Mouse (Mus musculus): ENCODE data around the gene Cul5.
A peak's percentile ranks its signal among the peaks of the same experiment; 100 is the strongest.

Gene Cul5

GRCm38 (mm10) chr9:53607192-53607591 lies 62.6 kb downstream of the Cul5 start:
- no peak for DNase-seq (ENCODE audit: low spot score)

GRCm38 (mm10) chr9:53604954-53605353 lies 64.9 kb downstream of the Cul5 start:
- no peak for DNase-seq (ENCODE audit: low spot score)

DNA sequence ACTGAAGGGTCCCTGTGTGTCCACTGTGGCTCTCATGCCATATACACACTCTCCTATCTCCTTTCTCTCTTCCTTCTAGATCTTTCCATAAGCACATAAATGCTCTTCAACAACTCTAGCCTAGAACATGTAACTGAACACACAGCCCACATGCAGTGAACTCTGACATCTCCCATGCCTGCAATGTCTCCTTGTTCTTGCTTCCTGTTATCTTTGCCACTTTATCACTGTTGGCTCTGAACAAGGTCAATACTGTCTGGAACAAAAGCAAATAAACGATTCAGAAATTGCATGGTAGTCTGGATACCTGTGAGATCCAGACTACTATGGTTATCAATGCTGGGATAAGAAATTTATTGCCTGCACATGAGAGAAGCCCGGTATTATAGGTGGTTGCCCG lies 66.0 kb downstream of the Cul5 start:
- DNase-seq (ENCODE audit: low spot score) = no peak

- DNase-seq (ENCODE audit: low spot score) = no peak
Measured at GRCm38 (mm10) chr9:53603384-53603783, 66.4 kb downstream of the Cul5 start.

DNA sequence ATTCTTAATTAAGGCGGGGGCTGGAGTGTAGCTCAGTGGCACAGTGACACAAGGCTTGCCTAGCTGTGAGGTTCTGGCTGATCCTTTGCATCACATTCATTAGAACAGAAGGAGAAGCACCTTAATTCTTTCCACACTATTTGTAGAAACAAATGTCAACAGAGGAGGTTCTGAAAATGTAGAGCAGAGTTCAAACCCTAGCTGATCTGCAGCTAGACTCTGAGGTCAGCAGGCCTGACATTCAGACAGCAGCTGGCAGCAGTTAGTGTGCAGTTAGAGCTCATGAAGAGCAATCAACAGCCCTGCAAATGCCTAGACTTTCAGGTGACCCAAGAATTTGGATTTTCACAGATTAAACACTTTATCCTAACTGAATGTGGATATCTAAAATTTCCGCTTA lies 68.3 kb downstream of the Cul5 start:
- no peak for DNase-seq (ENCODE audit: low spot score)

- no peak for DNase-seq (ENCODE audit: low spot score)
Measured at GRCm38 (mm10) chr9:53598631-53599030, 71.2 kb downstream of the Cul5 start.

- no peak for DNase-seq (ENCODE audit: low spot score)
Measured at GRCm38 (mm10) chr9:53596971-53597600, 72.7 kb downstream of the Cul5 start.

GRCm38 (mm10) chr9:53594764-53595163 lies 75.0 kb downstream of the Cul5 start:
- peak; percentile 84 for DNase-seq (ENCODE audit: low spot score)

- no peak for DNase-seq (ENCODE audit: low spot score)
Measured at GRCm38 (mm10) chr9:53581870-53582269, 87.9 kb downstream of the Cul5 start.

DNA sequence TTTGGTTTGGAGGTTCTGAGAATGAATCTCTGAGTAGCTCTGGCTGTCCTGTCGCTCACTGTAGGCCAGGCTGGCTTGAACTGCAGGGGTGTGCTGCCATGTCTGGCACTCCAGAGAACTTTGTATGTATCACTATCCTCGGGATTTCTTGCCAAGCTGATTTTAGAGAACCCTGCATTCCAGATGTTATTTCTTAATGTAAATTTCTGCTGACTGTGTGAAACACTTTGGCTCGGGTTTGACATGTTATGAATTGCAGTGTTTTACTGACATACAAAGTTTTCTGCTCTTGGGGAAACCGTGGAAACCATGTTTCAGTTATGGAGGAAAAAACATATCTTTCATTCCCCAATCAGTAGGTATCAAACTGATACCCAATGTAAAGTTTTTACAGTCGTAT lies 94.1 kb downstream of the Cul5 start:
- no peak for DNase-seq (ENCODE audit: low spot score)

DNA sequence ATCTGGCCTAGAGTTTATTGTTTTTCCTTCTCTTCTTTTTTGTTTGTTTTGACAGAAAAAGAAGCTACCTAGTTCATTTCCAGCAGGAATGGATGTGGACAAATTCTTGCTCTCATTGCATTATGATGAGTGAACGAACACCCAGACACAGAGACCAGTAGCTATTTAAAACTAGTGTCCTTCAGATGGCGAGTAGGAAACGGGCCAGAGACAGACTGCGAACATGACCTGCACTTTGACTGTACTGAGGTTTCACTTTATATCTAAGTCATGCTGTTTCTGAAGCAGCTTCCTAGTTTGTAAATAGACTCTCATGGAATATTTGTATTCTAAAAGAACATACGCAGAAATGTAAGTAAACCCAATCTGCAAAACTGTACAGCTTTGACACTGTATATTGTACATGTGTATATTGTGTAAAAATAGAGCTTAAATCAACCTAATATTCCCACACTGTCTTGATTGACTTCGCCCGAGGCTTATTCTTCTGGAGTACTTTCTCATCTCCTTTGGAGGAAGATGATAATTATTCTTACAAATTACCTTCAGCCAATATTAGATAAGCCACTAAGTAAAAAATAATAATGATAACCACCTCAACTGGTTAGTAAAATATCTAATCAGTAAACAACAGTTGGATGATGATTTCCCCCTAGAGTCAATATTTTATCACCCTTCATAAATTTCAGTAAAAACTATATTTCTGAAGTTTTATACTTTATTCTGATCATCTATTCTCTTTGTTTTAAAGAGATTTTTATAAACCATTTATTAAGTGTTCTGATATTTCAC lies 97.1 kb downstream of the Cul5 start:
- no peak for DNase-seq (ENCODE audit: low spot score)

GRCm38 (mm10) chr9:53570662-53571061 lies 99.2 kb downstream of the Cul5 start:
- DNase-seq (ENCODE audit: low spot score) = no peak

Measured in embryo, embryonic 10.5 days (tissue).